Comparison of ENCODE assay signal across 25 mouse cellular contexts in genomic region chr1:36994296-36994695, GRCm38 (mm10). TPM values are rescaled to one million over a fixed set of nuclear protein-coding genes. Genes with fewer than 3 reads are reported as not detected.
A peak's percentile ranks its signal among the peaks of the same experiment; 100 is the strongest.
DNase-seq lines count a peak whose midpoint lies in the region; ATAC-seq lines count a peak whose summit lies in the region.
"Had no signal": no experiment of that assay in that cellular context is flagged by ENCODE, and none has a peak within 500 bp of the region (broad histone marks: within the 10 kb centered on the region; RNA-seq: fewer than 3 reads in every experiment).

No protein-coding gene starts in this region.

- H3K27me3 ChIP-seq in kidney, embryonic 16.5 days (ENCODE audit: insufficient read depth, low read length) = no peaks in the 10 kb centered on the region
- H3K27me3 ChIP-seq: embryonic facial prominence, embryonic 12.5 days; forebrain, embryonic 13.5 days; forebrain, embryonic 15.5 days had no signal

- no peaks in the 10 kb centered on the region for H3K36me3 ChIP-seq in kidney, embryonic 16.5 days (ENCODE audit: insufficient read depth, low read length)
- H3K36me3 ChIP-seq: embryonic facial prominence, embryonic 10.5 days; embryonic facial prominence, embryonic 12.5 days; forebrain, embryonic 15.5 days; G1E had no signal

- no peaks in the 10 kb centered on the region for H3K9me3 ChIP-seq in kidney, embryonic 16.5 days (ENCODE audit: low read length)
- H3K9me3 ChIP-seq: embryonic facial prominence, embryonic 10.5 days; embryonic facial prominence, embryonic 12.5 days; forebrain, embryonic 13.5 days; forebrain, embryonic 15.5 days; G1E had no signal

- peaks cover 15% of the 10 kb centered on the region for H3K4me1 ChIP-seq in kidney, embryonic 16.5 days (ENCODE audit: insufficient read depth, low read length)
- H3K4me1 ChIP-seq: forebrain, embryonic 13.5 days had no signal

- no peak for ATAC-seq in kidney, embryonic 16.5 days (ENCODE audit: low FRiP score, low TSS enrichment)
- ATAC-seq: activated CD4-positive, CD25-positive, alpha-beta regulatory T cell, adult 4 months; CD4-positive, CD25-positive, alpha-beta regulatory T cell, adult 4 months; forebrain, embryonic 13.5 days; forebrain, embryonic 15.5 days; forebrain, postnatal 0 days; Patski had no signal

- no peak overlapping the region for H3K4me3 ChIP-seq in kidney, embryonic 16.5 days (ENCODE audit: low read length)
- H3K4me3 ChIP-seq: embryonic facial prominence, embryonic 10.5 days; embryonic facial prominence, embryonic 12.5 days; forebrain, embryonic 13.5 days; forebrain, embryonic 15.5 days had no signal

- 92% methylated on average over 5 of the region's 5 CpGs for WGBS in kidney, embryonic 16.5 days

- DNase-seq in heart, adult 11 months = peak; percentile 87
- no peak for DNase-seq in heart, adult 9 months (ENCODE audit: low spot score in 2 of 2)
- DNase-seq in kidney, postnatal 25 days = peak; percentile 15 to 55
- no peak for DNase-seq in gastrocnemius, postnatal 10 days
- DNase-seq: adrenal gland, adult 8-10 months; adrenal gland, postnatal 14 days; adrenal gland, postnatal 36 days; B cell, adult 2 months; cerebellum, adult 11-12 months; cerebellum, adult 2 months; cerebellum, adult 9-10 months; cerebellum, postnatal 10 days; cerebellum, postnatal 25 days; forebrain, postnatal 0 days had no signal

- H3K4me2 ChIP-seq in kidney, embryonic 16.5 days (replicated peaks; ENCODE audit: low read depth, low read length) = no peak overlapping the region
- H3K4me2 ChIP-seq: embryonic facial prominence, embryonic 12.5 days; forebrain, embryonic 13.5 days; forebrain, embryonic 15.5 days had no signal

- H3K9ac ChIP-seq in kidney, embryonic 16.5 days (replicated peaks; ENCODE audit: low read length) = no peak overlapping the region
- H3K9ac ChIP-seq: embryonic facial prominence, embryonic 12.5 days; forebrain, embryonic 13.5 days; forebrain, embryonic 15.5 days; forebrain, postnatal 0 days had no signal

- H3K27ac ChIP-seq in kidney, embryonic 16.5 days (ENCODE audit: low read length) = no peak overlapping the region
- H3K27ac ChIP-seq: embryonic facial prominence, embryonic 10.5 days; embryonic facial prominence, embryonic 12.5 days; forebrain, embryonic 13.5 days; forebrain, embryonic 15.5 days had no signal

RNA-seq across cellular contexts. Expression of gene Vwa3b, which starts 32.1 kb away (rescaled TPM):
- 0.25 TPM in 1 of 2 replicates, not detected in the other for polyA plus RNA-seq in kidney, embryonic 16.5 days (2015; fragmentation: Nextera tagmentation; extraction: Ambion mirVana)
- 10 to 100 TPM; 38.7 to 43.0 TPM for total RNA-seq in gastrocnemius, postnatal 10 days (2021)
- total RNA-seq: CH12.LX had no signal
- polyA plus RNA-seq: forebrain, embryonic 11.5 days; G1E; Patski had no signal

RNA-seq across cellular contexts. Expression of gene Tmem131, which starts 50.8 kb away (rescaled TPM):
- polyA plus RNA-seq in kidney, embryonic 16.5 days (2015; fragmentation: Nextera tagmentation; extraction: Ambion mirVana) = 9.6 and 11.5 TPM in 2 replicates
- 10 to 100 TPM; 44.4 to 58.3 TPM for total RNA-seq in gastrocnemius, postnatal 10 days (2021)

Comparison
In these comparisons a context has a peak if more than half of its experiments do, and no peak if none do; other contexts are left out.
1. DNase-seq: peak in heart, adult 11 months (single experiment) and kidney, postnatal 25 days (2 of 2); none in heart, adult 9 months (0 of 2) and gastrocnemius, postnatal 10 days (single experiment).